Mouse (Mus musculus) ES-Bruce4 (cell line): ENCODE results near the gene Ccdc7b.
"Not testable (repeated sequence)": the region's sequence is repeated elsewhere in the genome, so short reads cannot be mapped to it uniquely, and the experiment has no call there.

Source experiments
- CTCF ChIP-seq: IDR thresholded peaks from one replicate; pipeline ENCODE4 v1.8.1; 2011; ENCODE audit warnings: low read depth, low read length
- EP300 ChIP-seq: IDR thresholded peaks from 2 replicates; pipeline ENCODE4 v1.6.1; 2011; ENCODE audit warnings: low read depth, low read length; ENCODE audit not compliant: insufficient read depth

GRCm38 (mm10) chr8:129115761-129116160 lies 48.8 kb downstream of the Ccdc7b start:
- not testable (repeated sequence) for TF ChIP-seq CTCF
- TF ChIP-seq EP300: peak; percentile 33; the same call in 1 of the 2 replicates
